Mouse (Mus musculus): Measurements from ENCODE around the gene Cdkn1c.

The Cdkn1c gene

GRCm38 (mm10) chr7:143460874-143461273 lies at the start of gene Cdkn1c:
Gene Cdkn1c (minus strand): TSS chr7:143461050.
- peak; percentile 92 for DNase-seq (ENCODE audit: low spot score)

GRCm38 (mm10) chr7:143509566-143509965 lies 48.7 kb upstream of the Cdkn1c start:
- no peak for DNase-seq (ENCODE audit: low spot score)

GRCm38 (mm10) chr7:143506675-143507074 lies 45.8 kb upstream of the Cdkn1c start:
- DNase-seq (ENCODE audit: low spot score) = peak; percentile 70

- DNase-seq (ENCODE audit: low spot score) = no peak
These were observed 45.4 kb upstream of the Cdkn1c start for GRCm38 (mm10) chr7:143506271-143506670.

GRCm38 (mm10) chr7:143505823-143506222 lies 45.0 kb upstream of the Cdkn1c start:
- DNase-seq (ENCODE audit: low spot score) = peak; percentile 88

- DNase-seq (ENCODE audit: low spot score) = no peak
These were observed 44.6 kb upstream of the Cdkn1c start for GRCm38 (mm10) chr7:143505411-143505810.

- no peak for DNase-seq (ENCODE audit: low spot score)
These were observed 43.1 kb upstream of the Cdkn1c start for GRCm38 (mm10) chr7:143503926-143504325.

- peak; percentile 56 for DNase-seq (ENCODE audit: low spot score)
These were observed 41.8 kb upstream of the Cdkn1c start, which contains the start of gene Phlda2 for GRCm38 (mm10) chr7:143502418-143503200. Gene Phlda2 (minus strand): TSS chr7:143503150.

GRCm38 (mm10) chr7:143501643-143502417 lies 41.0 kb upstream of the Cdkn1c start:
- peak; percentile 63 for DNase-seq (ENCODE audit: low spot score)

- no peak for DNase-seq (ENCODE audit: low spot score)
These were observed 40.1 kb upstream of the Cdkn1c start for GRCm38 (mm10) chr7:143500912-143501311.

- no peak for DNase-seq (ENCODE audit: low spot score)
These were observed 37.7 kb upstream of the Cdkn1c start for GRCm38 (mm10) chr7:143498584-143498983.

GRCm38 (mm10) chr7:143495104-143495961 lies 34.5 kb upstream of the Cdkn1c start:
- no peak for DNase-seq (ENCODE audit: low spot score)

GRCm38 (mm10) chr7:143493616-143494126 lies 32.8 kb upstream of the Cdkn1c start:
- DNase-seq (ENCODE audit: low spot score) = no peak

GRCm38 (mm10) chr7:143489735-143490134 lies 28.9 kb upstream of the Cdkn1c start:
- DNase-seq (ENCODE audit: low spot score) = no peak

- no peak for DNase-seq (ENCODE audit: low spot score)
These were observed 21.7 kb upstream of the Cdkn1c start for GRCm38 (mm10) chr7:143482541-143482940.

- no peak for DNase-seq (ENCODE audit: low spot score)
These were observed 21.0 kb upstream of the Cdkn1c start for GRCm38 (mm10) chr7:143481806-143482387.

GRCm38 (mm10) chr7:143480498-143480897 lies 19.6 kb upstream of the Cdkn1c start:
- peak; percentile 88 for DNase-seq (ENCODE audit: low spot score)

- no peak for DNase-seq (ENCODE audit: low spot score)
These were observed 16.9 kb upstream of the Cdkn1c start for GRCm38 (mm10) chr7:143477800-143478199.

GRCm38 (mm10) chr7:143476702-143477335 lies 16.0 kb upstream of the Cdkn1c start:
- DNase-seq (ENCODE audit: low spot score) = no peak

- DNase-seq (ENCODE audit: low spot score) = no peak
These were observed 15.0 kb upstream of the Cdkn1c start for GRCm38 (mm10) chr7:143475876-143476275.

- no peak for DNase-seq (ENCODE audit: low spot score)
These were observed 14.0 kb upstream of the Cdkn1c start for GRCm38 (mm10) chr7:143474811-143475210.

Data from testis, postnatal 10 days (tissue).